Mouse (Mus musculus): ENCODE results near the gene 4930519P11Rik. TPM values are rescaled to one million over a fixed set of nuclear protein-coding genes. Genes with fewer than 3 reads are reported as not detected.

4930519P11Rik gene
- total RNA-seq, 2 experiments from 2014 or later: not detected

Other genes with a start within 250 kb of the 4930519P11Rik start
- 6.5 and 9.8 TPM in 2 replicates for gene Cdk5rap1, start 240.4 kb downstream of the 4930519P11Rik start, total RNA-seq (2015)
- 12.9 and 13.5 TPM in 2 replicates for gene Cdk5rap1, start 240.4 kb downstream of the 4930519P11Rik start, total RNA-seq (2017)
- 0.22 and 0.62 TPM in 2 replicates for gene Snta1, start 205.3 kb downstream of the 4930519P11Rik start, total RNA-seq (2015)
- 1.1 and 1.4 TPM in 2 replicates for gene Snta1, start 205.3 kb downstream of the 4930519P11Rik start, total RNA-seq (2017)
- 13.7 and 19.1 TPM in 2 replicates for gene Cbfa2t2, start 177.0 kb downstream of the 4930519P11Rik start, total RNA-seq (2015)
- 7.5 and 22.8 TPM in 2 replicates for gene Cbfa2t2, start 177.0 kb downstream of the 4930519P11Rik start, total RNA-seq (2017)
- gene 1700003F12Rik, start 66.4 kb downstream of the 4930519P11Rik start, total RNA-seq (2015): not detected in 2 replicates
- gene 1700003F12Rik, start 66.4 kb downstream of the 4930519P11Rik start, total RNA-seq (2017): not detected in 2 replicates
- 0.11 TPM in 1 of 2 replicates, not detected in the other for gene Actl10, start 61.7 kb downstream of the 4930519P11Rik start, total RNA-seq (2015)
- 0.15 TPM in 1 of 2 replicates, not detected in the other for gene Actl10, start 61.7 kb downstream of the 4930519P11Rik start, total RNA-seq (2017)
- 0.78 and 1.6 TPM in 2 replicates for gene Necab3, start 54.5 kb downstream of the 4930519P11Rik start, total RNA-seq (2015)
- gene Necab3, start 54.5 kb downstream of the 4930519P11Rik start, total RNA-seq (2017): 1.8 and 2.2 TPM in 2 replicates
- gene E2f1, start 43.5 kb downstream of the 4930519P11Rik start, total RNA-seq (2015): 14.3 and 16.2 TPM in 2 replicates
- 7.7 and 9.3 TPM in 2 replicates for gene E2f1, start 43.5 kb downstream of the 4930519P11Rik start, total RNA-seq (2017)
- 21.9 and 24.2 TPM in 2 replicates for gene Pxmp4, start 9.7 kb downstream of the 4930519P11Rik start, total RNA-seq (2015)
- gene Pxmp4, start 9.7 kb downstream of the 4930519P11Rik start, total RNA-seq (2017): 24.4 and 27.1 TPM in 2 replicates
- gene Zfp341, start 140 bp downstream of the 4930519P11Rik start, total RNA-seq (2015): 2.2 and 2.3 TPM in 2 replicates
- gene Zfp341, start 140 bp downstream of the 4930519P11Rik start, total RNA-seq (2017): 1.5 and 1.8 TPM in 2 replicates
- gene Chmp4b, start 38.3 kb upstream of the 4930519P11Rik start, total RNA-seq (2015): 117 and 122 TPM in 2 replicates
- gene Chmp4b, start 38.3 kb upstream of the 4930519P11Rik start, total RNA-seq (2017): 166 and 187 TPM in 2 replicates
- gene Gm14214, start 156.6 kb upstream of the 4930519P11Rik start, total RNA-seq (2015): not detected in 2 replicates
- gene Gm14214, start 156.6 kb upstream of the 4930519P11Rik start, total RNA-seq (2017): not detected in 2 replicates
- 86.8 and 92.8 TPM in 2 replicates for gene Raly, start 177.7 kb upstream of the 4930519P11Rik start, total RNA-seq (2015)
- gene Raly, start 177.7 kb upstream of the 4930519P11Rik start, total RNA-seq (2017): 164 and 176 TPM in 2 replicates
- gene a, start 178.0 kb upstream of the 4930519P11Rik start, total RNA-seq (2015): 0.39 TPM in 1 of 2 replicates, not detected in the other
- not detected in 2 replicates for gene a, start 178.0 kb upstream of the 4930519P11Rik start, total RNA-seq (2017)